In genomic region chr4:55077902-55078716, GRCm38 (mm10) we compare ENCODE assay signal across 9 mouse cellular contexts.
DNase-seq lines count a peak whose midpoint lies in the region; ATAC-seq and TF ChIP-seq lines count a peak whose summit lies in the region.
"Had no signal": no experiment of that assay in that cellular context is flagged by ENCODE, and none has a peak within 500 bp of the region (broad histone marks: within the 10 kb centered on the region; RNA-seq: fewer than 3 reads in every experiment).

No protein-coding gene starts in this region.

- peak overlapping the region; percentile 90 for H3K27ac ChIP-seq in forebrain, embryonic 14.5 days (ENCODE audit: low read depth, low read length)
- H3K27ac ChIP-seq in lung, embryonic 15.5 days = peak overlapping the region; percentile 74
- no peak overlapping the region for H3K27ac ChIP-seq in stomach, embryonic 14.5 days (ENCODE audit: low read length)
- H3K27ac ChIP-seq in liver, embryonic 11.5 days (ENCODE audit: low read depth, low read length) = no peak overlapping the region

- H3K4me2 ChIP-seq in forebrain, embryonic 14.5 days (ENCODE audit: low read length) = 0 out of 2 replicates have a peak overlapping the region, but pooled peaks have one; percentile 1
- no peak overlapping the region for H3K4me2 ChIP-seq in lung, embryonic 15.5 days
- no peak overlapping the region for H3K4me2 ChIP-seq in stomach, embryonic 14.5 days (replicated peaks; ENCODE audit: low read depth, low read length)
- H3K4me2 ChIP-seq in liver, embryonic 11.5 days = no peak overlapping the region

- H3K9ac ChIP-seq in forebrain, embryonic 14.5 days (ENCODE audit: low read length) = no peak overlapping the region
- no peak overlapping the region for H3K9ac ChIP-seq in lung, embryonic 15.5 days
- H3K9ac ChIP-seq in stomach, embryonic 14.5 days (replicated peaks; ENCODE audit: low read depth, low read length) = no peak overlapping the region
- no peak overlapping the region for H3K9ac ChIP-seq in liver, embryonic 11.5 days (ENCODE audit: low read depth, low read length)

- H3K9me3 ChIP-seq in forebrain, embryonic 14.5 days (replicated peaks; ENCODE audit: control insufficient read depth, low read length) = no peaks in the 10 kb centered on the region
- no peaks in the 10 kb centered on the region for H3K9me3 ChIP-seq in lung, embryonic 15.5 days
- no peaks in the 10 kb centered on the region for H3K9me3 ChIP-seq in stomach, embryonic 14.5 days (ENCODE audit: control insufficient read depth, low read depth, low read length)
- H3K9me3 ChIP-seq in liver, embryonic 11.5 days (ENCODE audit: control insufficient read depth, low read length) = no peaks in the 10 kb centered on the region

- H3K4me1 ChIP-seq in lung, adult 2 months (ENCODE audit: control insufficient read depth, insufficient read depth, low read length) = peaks cover 12% of the 10 kb centered on the region
- H3K4me1 ChIP-seq in forebrain, embryonic 14.5 days (ENCODE audit: control insufficient read depth, insufficient read depth, low read length) = peaks cover 19% of the 10 kb centered on the region
- peaks cover 24% of the 10 kb centered on the region for H3K4me1 ChIP-seq in lung, embryonic 15.5 days
- peaks cover 2% of the 10 kb centered on the region; the same call in 1 of the 2 replicates for H3K4me1 ChIP-seq in stomach, embryonic 14.5 days (ENCODE audit: control insufficient read depth, insufficient read depth, low read length)
- no peaks in the 10 kb centered on the region for H3K4me1 ChIP-seq in liver, embryonic 11.5 days (replicated peaks; ENCODE audit: control insufficient read depth, insufficient read depth, low read length)

- DNase-seq in lung, adult 18-20 months = peak; percentile 17 to 64
- DNase-seq in lung, adult 2 months = no peak
- peak; percentile 58 for DNase-seq in forebrain, embryonic 14.5 days (ENCODE audit: low spot score)
- DNase-seq in cerebellum, postnatal 4 days (ENCODE audit: low spot score in 2 of 2) = no peak
- DNase-seq in frontal cortex, postnatal 36 days (ENCODE audit: low spot score in 2 of 2) = no peak
- no peak for DNase-seq in liver, embryonic 11.5 days (ENCODE audit: low spot score)

- peaks cover 73% of the 10 kb centered on the region for H3K36me3 ChIP-seq in forebrain, embryonic 14.5 days (ENCODE audit: control insufficient read depth, insufficient read depth, low read length)
- H3K36me3 ChIP-seq in lung, embryonic 15.5 days = peaks cover 23% of the 10 kb centered on the region
- peaks cover 21% of the 10 kb centered on the region for H3K36me3 ChIP-seq in stomach, embryonic 14.5 days (ENCODE audit: control insufficient read depth, insufficient read depth, low read length)
- no peaks in the 10 kb centered on the region for H3K36me3 ChIP-seq in liver, embryonic 11.5 days (ENCODE audit: control insufficient read depth, insufficient read depth, low read length)

- peak; percentile 69 for ATAC-seq in forebrain, embryonic 14.5 days
- peak; percentile 90 for ATAC-seq in lung, embryonic 15.5 days (ENCODE audit: borderline replicate concordance, extremely low read depth, low FRiP score, low TSS enrichment)
- peak; percentile 56; the same call in 1 of the 2 replicates for ATAC-seq in stomach, embryonic 14.5 days (ENCODE audit: insufficient number of reproducible peaks, insufficient read depth, low FRiP score, low read depth)
- no peak for ATAC-seq in liver, embryonic 11.5 days (replicated peaks; ENCODE audit: low FRiP score)
- ATAC-seq: inflammation-experienced regulatory T-cells, adult 6 months had no signal

- 57% methylated on average over 16 of the region's 16 CpGs for WGBS in lung, adult 2 months
- 48% methylated on average over 16 of the region's 16 CpGs for WGBS in forebrain, embryonic 14.5 days
- WGBS in lung, embryonic 15.5 days = 36% methylated on average over 16 of the region's 16 CpGs
- 53% methylated on average over 16 of the region's 16 CpGs for WGBS in stomach, embryonic 14.5 days
- 79% methylated on average over 16 of the region's 16 CpGs for whole genome bisulfite sequencing in liver, embryonic 11.5 days

- H3K4me3 ChIP-seq in lung, adult 2 months (replicated peaks; ENCODE audit: extremely low read depth, low read depth, low read length) = no peak overlapping the region
- H3K4me3 ChIP-seq in forebrain, embryonic 14.5 days (ENCODE audit: low read depth, low read length) = no peak overlapping the region
- no peak overlapping the region for H3K4me3 ChIP-seq in lung, embryonic 15.5 days
- no peak overlapping the region for H3K4me3 ChIP-seq in stomach, embryonic 14.5 days (ENCODE audit: low read depth, low read length)
- no peak overlapping the region for H3K4me3 ChIP-seq in liver, embryonic 11.5 days (ENCODE audit: low read depth, low read length)

- no peak for TF ChIP-seq CTCF in lung, adult 2 months (IDR thresholded peaks at IDR 0.05; ENCODE audit: insufficient read depth, low read length)

- no peak for TF ChIP-seq POLR2A in lung, adult 2 months (IDR thresholded peaks at IDR 0.05; ENCODE audit: borderline replicate concordance, extremely low read depth, low read depth, low read length)

- no peaks in the 10 kb centered on the region for H3K27me3 ChIP-seq in forebrain, embryonic 14.5 days (replicated peaks; ENCODE audit: control insufficient read depth, insufficient read depth, low read length)
- H3K27me3 ChIP-seq in lung, embryonic 15.5 days = no peaks in the 10 kb centered on the region
- H3K27me3 ChIP-seq in stomach, embryonic 14.5 days (ENCODE audit: control insufficient read depth, insufficient read depth, low read length) = no peaks in the 10 kb centered on the region
- H3K27me3 ChIP-seq in liver, embryonic 11.5 days (replicated peaks; ENCODE audit: control insufficient read depth, insufficient read depth, low read length) = no peaks in the 10 kb centered on the region

Comparison
In these comparisons a context has a peak if more than half of its experiments do, and no peak if none do; other contexts are left out.
1. DNase-seq: peak in lung, adult 18-20 months (2 of 2) and forebrain, embryonic 14.5 days (single experiment); none in lung, adult 2 months (single experiment), cerebellum, postnatal 4 days (0 of 2), frontal cortex, postnatal 36 days (0 of 2) and liver, embryonic 11.5 days (single experiment).
2. H3K27ac ChIP-seq: peak in forebrain, embryonic 14.5 days (single experiment) and lung, embryonic 15.5 days (single experiment); none in stomach, embryonic 14.5 days (single experiment) and liver, embryonic 11.5 days (single experiment).